Mouse (Mus musculus): ENCODE data around the gene Arid5b. TPM values are rescaled to one million over a fixed set of nuclear protein-coding genes. Genes with fewer than 3 reads are reported as not detected.

Arid5b gene
- polyA plus RNA-seq, 1 experiment from 2014 or later, result 22.7 TPM

DNA sequence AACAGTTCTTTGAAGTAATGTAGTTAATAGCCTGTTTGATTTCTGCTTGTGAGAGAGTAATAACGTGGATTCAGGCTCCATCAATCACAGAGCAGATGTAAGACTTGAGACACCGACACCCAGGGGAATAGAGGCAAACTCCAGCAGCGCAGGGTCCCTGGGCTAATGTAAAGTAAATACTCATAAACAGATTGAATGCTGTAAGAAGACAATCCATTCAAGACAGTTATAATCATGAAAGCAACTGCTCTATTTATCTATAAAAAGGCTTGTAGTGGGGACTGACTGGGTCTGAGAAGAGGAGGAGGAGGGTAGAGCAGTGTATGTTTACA is 3.2 kb upstream of the Arid5b start:
- Histone ChIP-seq H3K27ac (peak overlapping the region; percentile 60; the same call in 1 of the 2 replicates), H3K9me3 (no peaks in the 10 kb centered on the region), H3K9ac (no peak overlapping the region), H3K36me3 (no peaks in the 10 kb centered on the region), H3K4me2 (0 out of 2 replicates have a peak overlapping the region, but pooled peaks have one; percentile 66), H3K4me1 (replicated peaks) (peaks cover 43% of the 10 kb centered on the region), H3K4me3 (no peak overlapping the region), H3K27me3 (no peaks in the 10 kb centered on the region)
- 11% methylated on average over 3 of the region's 3 CpGs for WGBS
- ATAC-seq (ENCODE audit: low FRiP score), result no peak

GRCm38 (mm10) chr10:68281076-68281774 is 2.7 kb upstream of the Arid5b start:
- H3K4me1 ChIP-seq (replicated peaks), result peaks cover 44% of the 10 kb centered on the region
- no peaks in the 10 kb centered on the region for H3K27me3 ChIP-seq
- no peaks in the 10 kb centered on the region for H3K9me3 ChIP-seq
- H3K9ac ChIP-seq, result no peak overlapping the region; the same call in 1 of the 2 replicates
- ATAC-seq (ENCODE audit: low FRiP score), result no peak
- peak overlapping the region; percentile 82 for H3K4me2 ChIP-seq
- peak overlapping the region; percentile 40; the same call in 1 of the 2 replicates for H3K27ac ChIP-seq
- H3K4me3 ChIP-seq, result no peak overlapping the region
- H3K36me3 ChIP-seq, result no peaks in the 10 kb centered on the region
- WGBS, result 38% methylated on average over 6 of the region's 6 CpGs

DNA sequence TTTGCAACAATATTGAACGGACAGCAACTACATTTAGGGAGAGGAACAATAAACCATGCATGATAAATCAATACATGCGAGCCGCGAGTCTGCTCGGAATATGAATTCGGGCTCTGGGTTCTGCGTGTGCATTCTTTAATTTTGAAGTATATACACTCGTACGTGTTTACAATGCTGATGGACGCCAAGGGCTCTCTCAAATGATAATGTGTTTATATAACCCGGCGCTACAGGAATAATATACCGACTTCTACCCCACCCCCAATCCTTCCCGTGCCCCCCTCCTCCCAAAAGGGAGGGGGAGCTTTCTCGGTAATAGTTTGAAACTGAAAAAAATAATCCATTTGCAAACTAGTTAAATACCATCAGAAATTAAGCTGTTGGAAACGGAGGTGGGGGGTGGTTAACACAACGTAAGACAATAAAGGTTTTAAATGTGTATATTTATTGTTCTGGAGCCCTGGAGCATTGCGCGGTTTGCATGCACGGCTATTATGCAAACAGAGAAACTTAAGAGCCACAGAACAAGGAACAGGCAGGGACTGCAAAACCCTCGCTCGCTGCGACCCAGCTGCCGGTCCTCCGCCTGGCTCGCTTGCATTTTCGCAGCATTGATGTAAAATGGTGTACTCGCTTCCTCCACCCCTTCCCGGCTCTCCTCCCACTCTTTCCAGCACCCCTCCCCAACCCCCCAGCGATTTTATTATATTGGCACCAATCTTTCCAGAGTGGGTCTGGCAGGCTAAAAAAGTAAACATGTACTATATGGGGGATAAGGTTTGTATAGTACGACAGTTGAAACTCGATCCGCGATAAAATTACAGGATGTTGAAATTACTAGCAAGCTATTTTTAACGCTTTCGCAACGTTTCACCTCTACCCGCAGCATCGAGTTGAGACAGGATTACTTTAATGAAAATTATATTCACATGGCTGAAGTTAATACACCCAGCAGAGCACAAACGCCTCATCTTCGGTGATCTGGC is 1.3 kb upstream of the Arid5b start:
- no peaks in the 10 kb centered on the region for H3K9me3 ChIP-seq
- ATAC-seq (ENCODE audit: low FRiP score), result no peak
- H3K27me3 ChIP-seq, result no peaks in the 10 kb centered on the region
- peaks cover 53% of the 10 kb centered on the region for H3K4me1 ChIP-seq (replicated peaks)
- peak overlapping the region; percentile 82 for H3K4me2 ChIP-seq
- no peaks in the 10 kb centered on the region for H3K36me3 ChIP-seq
- under 1% methylated on average over 41 of the region's 41 CpGs for WGBS
- peak overlapping the region; percentile 83 for H3K9ac ChIP-seq
- H3K27ac ChIP-seq, result peak overlapping the region; percentile 91
- H3K4me3 ChIP-seq, result peak overlapping the region; percentile 64

GRCm38 (mm10) chr10:68277671-68278151 is 829 bp downstream of the Arid5b start:
- ATAC-seq (ENCODE audit: low FRiP score), result no peak
- H3K36me3 ChIP-seq, result no peaks in the 10 kb centered on the region
- H3K4me1 ChIP-seq (replicated peaks), result peaks cover 46% of the 10 kb centered on the region
- H3K9ac ChIP-seq, result peak overlapping the region; percentile 83
- peak overlapping the region; percentile 64 for H3K4me3 ChIP-seq
- peak overlapping the region; percentile 82 for H3K4me2 ChIP-seq
- no peaks in the 10 kb centered on the region for H3K9me3 ChIP-seq
- 0% methylated on average over 15 of the region's 15 CpGs for WGBS
- H3K27ac ChIP-seq, result peak overlapping the region; percentile 91
- H3K27me3 ChIP-seq, result no peaks in the 10 kb centered on the region

GRCm38 (mm10) chr10:68276976-68277441 is 1.5 kb downstream of the Arid5b start:
- peaks cover 39% of the 10 kb centered on the region for H3K4me1 ChIP-seq (replicated peaks)
- no peaks in the 10 kb centered on the region for H3K27me3 ChIP-seq
- H3K4me2 ChIP-seq, result peak overlapping the region; percentile 82
- no peaks in the 10 kb centered on the region for H3K9me3 ChIP-seq
- peak; percentile 73 for ATAC-seq (ENCODE audit: low FRiP score)
- H3K4me3 ChIP-seq, result peak overlapping the region; percentile 64
- peak overlapping the region; percentile 83 for H3K9ac ChIP-seq
- no peaks in the 10 kb centered on the region for H3K36me3 ChIP-seq
- H3K27ac ChIP-seq, result peak overlapping the region; percentile 90
- WGBS, result under 1% methylated on average over 34 of the region's 34 CpGs

DNA sequence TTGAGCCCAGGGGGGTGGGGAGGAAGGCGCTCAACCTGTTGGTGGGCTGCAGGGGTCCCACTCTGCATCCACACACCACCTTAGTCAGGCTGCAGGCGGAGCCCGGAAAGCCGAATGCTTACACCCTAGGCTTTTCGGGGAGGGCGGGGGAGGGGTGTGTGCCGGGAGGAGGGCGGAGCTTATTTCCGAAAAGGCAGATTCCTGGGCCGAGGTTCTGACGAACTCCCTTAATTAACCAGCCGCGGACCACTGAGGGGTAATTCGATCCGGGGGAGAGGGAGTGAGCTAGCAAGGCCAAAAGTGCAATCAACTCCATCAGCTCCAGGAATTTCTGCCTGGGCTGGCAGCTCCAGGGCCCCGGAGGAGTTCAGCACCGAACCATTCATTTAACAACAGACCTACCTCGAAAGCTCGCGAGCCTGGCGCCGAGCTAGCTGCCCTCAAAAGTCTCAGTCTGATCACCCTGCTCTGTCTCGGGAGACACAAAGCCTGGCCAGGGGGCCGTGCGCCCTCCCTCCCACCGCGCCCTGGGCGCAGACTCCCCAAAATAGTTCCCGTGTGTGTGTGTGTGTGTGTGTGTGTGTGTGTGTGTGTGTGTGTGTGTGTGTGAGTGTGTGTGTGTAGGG is 2.1 kb downstream of the Arid5b start:
- peak overlapping the region; percentile 82 for H3K4me2 ChIP-seq
- H3K36me3 ChIP-seq, result no peaks in the 10 kb centered on the region
- H3K4me1 ChIP-seq (replicated peaks), result peaks cover 33% of the 10 kb centered on the region
- WGBS, result 1% methylated on average over 29 of the region's 29 CpGs
- peak overlapping the region; percentile 83 for H3K9ac ChIP-seq
- H3K9me3 ChIP-seq, result no peaks in the 10 kb centered on the region
- H3K27me3 ChIP-seq, result no peaks in the 10 kb centered on the region
- peak overlapping the region; percentile 64 for H3K4me3 ChIP-seq
- peak overlapping the region; percentile 90 for H3K27ac ChIP-seq
- peak; percentile 52 for ATAC-seq (ENCODE audit: low FRiP score)

GRCm38 (mm10) chr10:68274900-68275760 is 3.4 kb downstream of the Arid5b start:
- no peak for ATAC-seq (ENCODE audit: low FRiP score)
- peak overlapping the region; percentile 30 for H3K27ac ChIP-seq
- peaks cover 22% of the 10 kb centered on the region for H3K4me1 ChIP-seq (replicated peaks)
- H3K4me2 ChIP-seq, result peak overlapping the region; percentile 82
- WGBS, result 20% methylated on average over 18 of the region's 18 CpGs
- H3K4me3 ChIP-seq, result peak overlapping the region; percentile 64
- H3K9me3 ChIP-seq, result no peaks in the 10 kb centered on the region
- no peaks in the 10 kb centered on the region for H3K36me3 ChIP-seq
- H3K27me3 ChIP-seq, result no peaks in the 10 kb centered on the region
- no peak overlapping the region for H3K9ac ChIP-seq

- ATAC-seq (ENCODE audit: low FRiP score), result no peak
- no peak overlapping the region for H3K4me3 ChIP-seq
- H3K27me3 ChIP-seq, result no peaks in the 10 kb centered on the region
- H3K4me1 ChIP-seq (replicated peaks), result peaks cover 15% of the 10 kb centered on the region
- H3K4me2 ChIP-seq, result no peak overlapping the region
- H3K36me3 ChIP-seq, result no peaks in the 10 kb centered on the region
- H3K9me3 ChIP-seq, result no peaks in the 10 kb centered on the region
- WGBS, result 76% methylated on average over 10 of the region's 10 CpGs
- no peak overlapping the region for H3K27ac ChIP-seq
- H3K9ac ChIP-seq, result no peak overlapping the region
Observed at GRCm38 (mm10) chr10:68269789-68270188, 8.8 kb downstream of the Arid5b start.

DNA sequence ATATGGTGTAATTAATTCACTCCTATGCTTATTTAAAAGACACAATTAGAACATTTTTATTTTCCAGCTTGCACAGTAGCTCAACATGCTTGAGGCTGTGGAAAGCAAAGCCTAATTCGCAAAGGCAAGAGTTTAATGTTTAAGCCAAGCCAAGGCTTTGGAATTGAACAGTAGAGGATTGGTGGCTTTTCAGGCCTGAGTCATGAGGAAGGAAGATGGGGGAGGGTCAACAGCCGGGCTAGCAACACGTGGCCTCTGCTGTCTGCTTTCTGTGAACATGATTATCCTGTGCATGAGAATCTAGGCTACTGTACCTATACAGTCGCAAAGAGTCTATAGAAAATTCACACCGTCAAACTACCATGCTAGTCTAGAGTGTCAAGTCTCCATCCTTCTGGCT is 9.9 kb downstream of the Arid5b start:
- Histone ChIP-seq H3K36me3 (no peaks in the 10 kb centered on the region), H3K27me3 (no peaks in the 10 kb centered on the region), H3K4me2 (no peak overlapping the region), H3K4me1 (replicated peaks) (peaks cover 15% of the 10 kb centered on the region), H3K9me3 (no peaks in the 10 kb centered on the region), H3K27ac (peak overlapping the region; percentile 31), H3K4me3 (no peak overlapping the region), H3K9ac (no peak overlapping the region)
- ATAC-seq (ENCODE audit: low FRiP score), result no peak
- WGBS, result 62% methylated on average over 5 of the region's 5 CpGs

GRCm38 (mm10) chr10:68263969-68264688 is 14.4 kb downstream of the Arid5b start:
- H3K4me2 ChIP-seq, result no peak overlapping the region
- H3K36me3 ChIP-seq, result no peaks in the 10 kb centered on the region
- H3K4me1 ChIP-seq (replicated peaks), result peaks cover 14% of the 10 kb centered on the region
- no peaks in the 10 kb centered on the region for H3K27me3 ChIP-seq
- H3K9ac ChIP-seq, result no peak overlapping the region
- H3K4me3 ChIP-seq, result no peak overlapping the region
- H3K9me3 ChIP-seq, result no peaks in the 10 kb centered on the region
- WGBS, result 95% methylated on average over 10 of the region's 10 CpGs
- no peak for ATAC-seq (ENCODE audit: low FRiP score)
- H3K27ac ChIP-seq, result no peak overlapping the region
